Mouse (Mus musculus) layer of hippocampus, adult 8-10 months (tissue): ENCODE measurements around the gene C1qtnf5. TPM values are rescaled to one million over a fixed set of nuclear protein-coding genes. Genes with fewer than 3 reads are reported as not detected.

Source experiments
- DNase-seq, 2 experiments: peaks; one replicate each; pipeline ENCODE4 v3.0.0; 2022; ENCODE audit warnings: low spot score in 2 of 2
- total RNA-seq, 4 experiments: library from RNA; stranded (reverse); gene quantifications; 2 replicates each; pipeline ENCODE4 v1.2.4; 2022

C1qtnf5 gene
- total RNA-seq, 4 experiments from 2014 or later: 14.6 to 23.4 (median 18.8) TPM

GRCm38 (mm10) chr9:44130034-44130433 is 23.0 kb downstream of the C1qtnf5 start:
- DNase-seq: no peak

GRCm38 (mm10) chr9:44130581-44131275 is 23.7 kb downstream of the C1qtnf5 start:
- peak in 1 of 2 experiments; percentile 53 for DNase-seq

GRCm38 (mm10) chr9:44131276-44131590 is 24.2 kb downstream of the C1qtnf5 start:
- DNase-seq: no peak

GRCm38 (mm10) chr9:44132200-44132599 is 25.2 kb downstream of the C1qtnf5 start:
- no peak for DNase-seq

- DNase-seq: no peak
These were observed 26.2 kb downstream of the C1qtnf5 start for GRCm38 (mm10) chr9:44133287-44133686.

GRCm38 (mm10) chr9:44134101-44134850 is 27.2 kb downstream of the C1qtnf5 start, which contains the start of gene Mcam:
TSS of gene Mcam (plus strand) at chr9:44134469.
- no peak for DNase-seq

GRCm38 (mm10) chr9:44134851-44135730 is 28.0 kb downstream of the C1qtnf5 start:
- DNase-seq: no peak

GRCm38 (mm10) chr9:44135731-44136411 is 28.8 kb downstream of the C1qtnf5 start:
- DNase-seq: no peak

GRCm38 (mm10) chr9:44137846-44138245 is 30.8 kb downstream of the C1qtnf5 start:
- no peak for DNase-seq

GRCm38 (mm10) chr9:44141951-44142350 is 34.9 kb downstream of the C1qtnf5 start:
- no peak for DNase-seq

- DNase-seq: no peak
These were observed 36.4 kb downstream of the C1qtnf5 start for GRCm38 (mm10) chr9:44143421-44143820.

GRCm38 (mm10) chr9:44144023-44144717 is 37.1 kb downstream of the C1qtnf5 start:
- no peak for DNase-seq

- DNase-seq: no peak
These were observed 37.6 kb downstream of the C1qtnf5 start for GRCm38 (mm10) chr9:44144718-44145060.

GRCm38 (mm10) chr9:44147290-44147689 is 40.2 kb downstream of the C1qtnf5 start:
- DNase-seq: no peak

Other genes starting within 250 kb of the C1qtnf5 start
- gene Thy1, start 63.9 kb upstream of the C1qtnf5 start, total RNA-seq: 1,000 to 10,000 TPM in 2 of 4 experiments, 100 to 1,000 TPM in 2; 838 to 6,022 (median 3,337) TPM
- 100 to 1,000 TPM in 1 of 4 experiments, 10 to 100 TPM in 3; 82.1 to 101 (median 90.9) TPM for gene Usp2, start 40.2 kb upstream of the C1qtnf5 start, total RNA-seq
- 1 to 10 TPM in 2 of 4 experiments, under 1 TPM in 2; 0.33 to 1.4 (median 0.95) TPM for gene Mfrp, start 5.5 kb upstream of the C1qtnf5 start, total RNA-seq
- 1 to 10 TPM in 1 of 4 experiments, under 1 TPM in 3; 0.43 to 1.1 (median 0.58) TPM for gene Gm49380, start 6.3 kb downstream of the C1qtnf5 start, total RNA-seq
- gene Rnf26, start 6.3 kb downstream of the C1qtnf5 start, total RNA-seq: 10 to 100 TPM; 27.2 to 31.7 (median 28.4) TPM
- gene Mcam, start 27.2 kb downstream of the C1qtnf5 start, total RNA-seq: 10 to 100 TPM; 13.3 to 16.8 (median 14.8) TPM
- 10 to 100 TPM; 58.7 to 75.3 (median 65.0) TPM for gene Cbl, start 126.8 kb downstream of the C1qtnf5 start, total RNA-seq
- 10 to 100 TPM in 1 of 4 experiments, 1 to 10 TPM in 3; 2.4 to 10.2 (median 4.0) TPM for gene Ccdc153, start 133.4 kb downstream of the C1qtnf5 start, total RNA-seq
- 1 to 10 TPM in 3 of 4 experiments, under 1 TPM in 1; 0.49 to 2.0 (median 1.1) TPM for gene Pdzd3, start 144.2 kb downstream of the C1qtnf5 start, total RNA-seq
- gene Nlrx1, start 161.4 kb downstream of the C1qtnf5 start, total RNA-seq: 10 to 100 TPM in 3 of 4 experiments, 1 to 10 TPM in 1; 8.7 to 13.1 (median 10.5) TPM
- 10 to 100 TPM; 69.2 to 77.6 (median 71.1) TPM for gene Abcg4, start 181.4 kb downstream of the C1qtnf5 start, total RNA-seq
- gene Hinfp, start 198.4 kb downstream of the C1qtnf5 start, total RNA-seq: 10 to 100 TPM; 32.0 to 40.3 (median 38.4) TPM
- 100 to 1,000 TPM; 177 to 228 (median 205) TPM for gene C2cd2l, start 213.0 kb downstream of the C1qtnf5 start, total RNA-seq
- 10 to 100 TPM; 15.1 to 19.7 (median 16.1) TPM for gene Dpagt1, start 218.8 kb downstream of the C1qtnf5 start, total RNA-seq
- 10 to 100 TPM; 40.3 to 44.3 (median 41.6) TPM for gene H2afx, start 227.4 kb downstream of the C1qtnf5 start, total RNA-seq
- 10 to 100 TPM; 20.2 to 26.9 (median 25.3) TPM for gene Hmbs, start 237.0 kb downstream of the C1qtnf5 start, total RNA-seq